9 mouse cellular contexts compared by ENCODE assay signal in the genomic region with DNA sequence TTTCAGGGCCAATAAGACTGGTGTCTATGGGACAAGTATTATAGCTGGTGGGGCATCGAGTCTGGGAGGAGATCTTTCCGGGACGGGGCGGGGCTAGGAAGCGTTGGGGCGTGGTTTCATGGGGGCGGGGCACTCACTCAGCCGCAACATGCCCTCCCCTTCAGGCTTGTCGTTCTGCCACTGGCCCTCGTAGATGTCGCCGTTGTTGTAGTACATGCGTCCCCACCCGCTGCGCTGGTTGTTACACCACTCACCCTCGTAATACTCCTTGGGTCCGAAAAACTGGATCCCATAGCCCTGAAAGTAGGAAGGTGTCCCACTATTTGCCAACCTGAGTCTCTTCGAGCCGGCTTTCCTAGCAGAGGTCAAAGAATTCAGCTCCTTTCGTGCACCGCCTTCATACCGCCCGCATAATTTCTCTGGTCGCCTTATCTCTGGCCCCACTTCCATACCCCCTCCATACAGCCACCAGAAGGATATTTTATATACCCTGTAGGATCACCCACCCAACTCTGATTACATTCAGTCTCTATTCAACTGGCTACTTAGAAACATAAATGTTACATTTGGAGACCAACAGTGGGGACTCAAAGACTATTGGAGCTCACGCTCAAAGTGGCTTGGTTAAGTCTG. TPM values are rescaled to one million over a fixed set of nuclear protein-coding genes. Genes with fewer than 3 reads are reported as not detected.
A peak's percentile ranks its signal among the peaks of the same experiment; 100 is the strongest.
DNase-seq lines count a peak whose midpoint lies in the region; ATAC-seq and TF ChIP-seq lines count a peak whose summit lies in the region.
"Had no signal": no experiment of that assay in that cellular context is flagged by ENCODE, and none has a peak within 500 bp of the region (broad histone marks: within the 10 kb centered on the region; RNA-seq: fewer than 3 reads in every experiment).

No protein-coding gene starts in this region.

- WGBS in embryonic facial prominence, embryonic 10.5 days: 3% methylated on average over 25 of the region's 25 CpGs
- 4% methylated on average over 25 of the region's 25 CpGs for WGBS in lung, embryonic 15.5 days
- 5% methylated on average over 25 of the region's 25 CpGs for WGBS in neural tube, embryonic 15.5 days

- H3K4me1 ChIP-seq in embryonic facial prominence, embryonic 10.5 days: peaks cover 21% of the 10 kb centered on the region
- H3K4me1 ChIP-seq in lung, embryonic 15.5 days: peaks cover 19% of the 10 kb centered on the region
- peaks cover 10% of the 10 kb centered on the region; the same call in 1 of the 2 replicates for H3K4me1 ChIP-seq in neural tube, embryonic 15.5 days

- no peak for TF ChIP-seq CTCF in left cerebral cortex, adult 2 months (IDR thresholded peaks at IDR 0.05)

- DNase-seq in left cerebral cortex, adult 2 months (ENCODE audit: extremely low spot score in 1 of 2, low spot score in 2 of 2): no peak
- DNase-seq in left cerebral cortex, adult 11 months (ENCODE audit: low spot score): no peak
- DNase-seq in embryonic facial prominence, embryonic 10.5 days (ENCODE audit: low spot score): peak; percentile 72
- DNase-seq in heart, adult 8-10 months (ENCODE audit: low spot score): peak; percentile 78
- peak; percentile 85 for DNase-seq in kidney, adult 18-20 months
- peak; percentile 64 to 84 for DNase-seq in urinary bladder, postnatal 36 days (ENCODE audit: low spot score in 2 of 2)

- intact Hi-C loops in left cerebral cortex, adult 2 months (cut with DNase I): no loop called here

- ATAC-seq in lung, embryonic 15.5 days (ENCODE audit: borderline replicate concordance, extremely low read depth, low FRiP score, low TSS enrichment): peak; percentile 82
- no peak for ATAC-seq in neural tube, embryonic 15.5 days (ENCODE audit: low FRiP score)
- ATAC-seq: Patski had no signal

- H3K27ac ChIP-seq in left cerebral cortex, adult 2 months: no peak overlapping the region
- H3K27ac ChIP-seq in embryonic facial prominence, embryonic 10.5 days (replicated peaks): 0 out of 2 replicates have a peak overlapping the region, but pooled peaks have one; percentile 16
- no peak overlapping the region for H3K27ac ChIP-seq in lung, embryonic 15.5 days
- no peak overlapping the region for H3K27ac ChIP-seq in neural tube, embryonic 15.5 days (replicated peaks)

- peak overlapping the region; percentile 24; the same call in 1 of the 2 replicates for H3K9ac ChIP-seq in lung, embryonic 15.5 days
- H3K9ac ChIP-seq in neural tube, embryonic 15.5 days (replicated peaks): 0 out of 2 replicates have a peak overlapping the region, but pooled peaks have one; percentile 2

- no peaks in the 10 kb centered on the region for H3K9me3 ChIP-seq in embryonic facial prominence, embryonic 10.5 days
- H3K9me3 ChIP-seq in lung, embryonic 15.5 days: no peaks in the 10 kb centered on the region
- no peaks in the 10 kb centered on the region for H3K9me3 ChIP-seq in neural tube, embryonic 15.5 days (replicated peaks)

- 0 out of 2 replicates have a peak, but pooled peaks cover 6% of the 10 kb centered on the region for H3K27me3 ChIP-seq in embryonic facial prominence, embryonic 10.5 days (replicated peaks; ENCODE audit: low read depth, poor library complexity, severe bottlenecking)
- H3K27me3 ChIP-seq in lung, embryonic 15.5 days: no peaks in the 10 kb centered on the region
- H3K27me3 ChIP-seq in neural tube, embryonic 15.5 days (replicated peaks): no peaks in the 10 kb centered on the region
- H3K27me3 ChIP-seq: Patski had no signal

- H3K4me2 ChIP-seq in lung, embryonic 15.5 days: peak overlapping the region; percentile 79
- peak overlapping the region; percentile 57 for H3K4me2 ChIP-seq in neural tube, embryonic 15.5 days

- H3K4me3 ChIP-seq in left cerebral cortex, adult 2 months: peak overlapping the region; percentile 16
- peak overlapping the region; percentile 55 for H3K4me3 ChIP-seq in embryonic facial prominence, embryonic 10.5 days
- peak overlapping the region; percentile 38 for H3K4me3 ChIP-seq in lung, embryonic 15.5 days
- H3K4me3 ChIP-seq in neural tube, embryonic 15.5 days (replicated peaks): peak overlapping the region; percentile 21

- H3K36me3 ChIP-seq in embryonic facial prominence, embryonic 10.5 days (replicated peaks): no peaks in the 10 kb centered on the region
- H3K36me3 ChIP-seq in lung, embryonic 15.5 days: no peaks in the 10 kb centered on the region
- no peaks in the 10 kb centered on the region for H3K36me3 ChIP-seq in neural tube, embryonic 15.5 days

RNA-seq across cellular contexts. Expression of gene Morn3, which starts 7.6 kb away (rescaled TPM):
- not detected for total RNA-seq in left cerebral cortex, adult 2 months (2021)
- polyA plus RNA-seq in embryonic facial prominence, embryonic 10.5 days (2016; fragmentation: Nextera tagmentation; extraction: Ambion mirVana): not detected in 2 replicates
- not detected for total RNA-seq in heart, adult 8-10 months (2022)
- polyA plus RNA-seq in lung, embryonic 15.5 days (2015; fragmentation: Nextera tagmentation; extraction: Ambion mirVana): 1.3 and 1.5 TPM in 2 replicates
- 0.68 TPM in 1 of 2 replicates, not detected in the other for polyA plus RNA-seq in neural tube, embryonic 15.5 days (2015; fragmentation: Nextera tagmentation; extraction: Ambion mirVana)

RNA-seq across cellular contexts. Expression of gene Orai1, which starts 24.4 kb away (rescaled TPM):
- 1 to 10 TPM; 6.9 to 9.5 TPM for total RNA-seq in left cerebral cortex, adult 2 months (2021)
- polyA plus RNA-seq in embryonic facial prominence, embryonic 10.5 days (2016; fragmentation: Nextera tagmentation; extraction: Ambion mirVana): 8.4 and 8.7 TPM in 2 replicates
- 10 to 100 TPM; 13.3 to 16.3 (median 15.2) TPM for total RNA-seq in heart, adult 8-10 months (2022)
- polyA plus RNA-seq in lung, embryonic 15.5 days (2015; fragmentation: Nextera tagmentation; extraction: Ambion mirVana): 18.2 and 20.0 TPM in 2 replicates
- polyA plus RNA-seq in neural tube, embryonic 15.5 days (2015; fragmentation: Nextera tagmentation; extraction: Ambion mirVana): 14.1 and 14.2 TPM in 2 replicates

RNA-seq across cellular contexts. Expression of gene Tmem120b, which starts 29.0 kb away (rescaled TPM):
- 10 to 100 TPM; 16.0 to 16.2 TPM for total RNA-seq in left cerebral cortex, adult 2 months (2021)
- polyA plus RNA-seq in embryonic facial prominence, embryonic 10.5 days (2016; fragmentation: Nextera tagmentation; extraction: Ambion mirVana): 11.3 and 11.9 TPM in 2 replicates
- 10 to 100 TPM in 1 of 4 experiments, 1 to 10 TPM in 3; 7.7 to 10.7 (median 8.4) TPM for total RNA-seq in heart, adult 8-10 months (2022)
- polyA plus RNA-seq in lung, embryonic 15.5 days (2015; fragmentation: Nextera tagmentation; extraction: Ambion mirVana): 12.8 and 14.0 TPM in 2 replicates
- polyA plus RNA-seq in neural tube, embryonic 15.5 days (2015; fragmentation: Nextera tagmentation; extraction: Ambion mirVana): 19.6 and 21.0 TPM in 2 replicates

RNA-seq across cellular contexts. Expression of gene Kdm2b, which starts 49.6 kb away (rescaled TPM):
- total RNA-seq in left cerebral cortex, adult 2 months (2021): 10 to 100 TPM; 25.4 to 27.4 TPM
- polyA plus RNA-seq in embryonic facial prominence, embryonic 10.5 days (2016; fragmentation: Nextera tagmentation; extraction: Ambion mirVana): 88.1 and 92.1 TPM in 2 replicates
- total RNA-seq in heart, adult 8-10 months (2022): 10 to 100 TPM; 12.7 to 14.9 (median 14.4) TPM
- 36.4 and 38.1 TPM in 2 replicates for polyA plus RNA-seq in lung, embryonic 15.5 days (2015; fragmentation: Nextera tagmentation; extraction: Ambion mirVana)
- polyA plus RNA-seq in neural tube, embryonic 15.5 days (2015; fragmentation: Nextera tagmentation; extraction: Ambion mirVana): 81.4 and 89.2 TPM in 2 replicates

Comparison
In these comparisons a context has a peak if more than half of its experiments do, and no peak if none do; other contexts are left out.
1. DNase-seq: peak in embryonic facial prominence, embryonic 10.5 days (single experiment), heart, adult 8-10 months (single experiment), kidney, adult 18-20 months (single experiment) and urinary bladder, postnatal 36 days (2 of 2); none in left cerebral cortex, adult 2 months (0 of 2) and left cerebral cortex, adult 11 months (single experiment).
2. Peak in every context shown above with its lines, with median percentiles within 50 percentile points of each other: H3K4me3 ChIP-seq.